Mouse (Mus musculus) bone marrow macrophage, adult 2 months (primary cell): ENCODE results near the gene Col5a3.

Experiments
- CTCF ChIP-seq: IDR thresholded peaks from 2 replicates; pipeline ENCODE4 v1.5.1; 2012; ENCODE audit warnings: low read depth, mild to moderate bottlenecking, low read length, moderate library complexity
- POLR2A ChIP-seq: IDR thresholded peaks from 2 replicates; pipeline ENCODE4 v1.6.1; 2012; ENCODE audit warnings: mild to moderate bottlenecking, low read depth, low read length, borderline replicate concordance

DNA sequence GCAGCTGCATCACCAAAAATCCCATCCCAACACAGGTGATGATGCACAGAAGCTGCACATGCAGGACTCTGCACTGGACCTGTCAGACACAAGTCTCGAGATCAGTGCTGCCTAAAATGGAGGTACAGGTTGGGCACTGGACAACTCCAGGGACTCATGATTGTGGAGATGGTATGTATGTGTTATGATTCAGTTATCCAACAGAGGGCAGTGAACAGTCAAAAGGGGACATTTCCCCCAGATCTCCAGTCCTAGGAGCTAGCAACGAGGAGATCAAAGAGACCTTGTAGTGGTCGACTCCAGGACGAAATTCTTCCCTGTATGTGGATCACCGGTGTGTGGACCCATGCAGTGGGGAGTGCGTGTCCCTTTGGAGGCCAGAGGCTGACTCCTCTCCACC lies 45.1 kb upstream of the Col5a3 start:
- TF ChIP-seq CTCF = no peak
- TF ChIP-seq POLR2A = no peak
